Mouse (Mus musculus) bone marrow macrophage, adult 2 months (primary cell): Measurements from ENCODE around the gene Wsb2.

ENCODE experiments used
- CTCF ChIP-seq: IDR thresholded peaks from 2 replicates; pipeline ENCODE4 v1.5.1; 2012; ENCODE audit warnings: low read depth, mild to moderate bottlenecking, low read length, moderate library complexity
- POLR2A ChIP-seq: IDR thresholded peaks from 2 replicates; pipeline ENCODE4 v1.6.1; 2012; ENCODE audit warnings: mild to moderate bottlenecking, low read depth, low read length, borderline replicate concordance

- TF ChIP-seq CTCF (no peak), POLR2A (no peak)
These were observed 559 bp downstream of the Wsb2 start for GRCm38 (mm10) chr5:117357478-117358247.
